Mouse (Mus musculus): ENCODE measurements around the gene Rgs3. TPM values are rescaled to one million over a fixed set of nuclear protein-coding genes. Genes with fewer than 3 reads are reported as not detected.

The Rgs3 gene
- total and polyA plus RNA-seq, 3 experiments: not detected

- Histone ChIP-seq H3K79me2 (ENCODE audit: control insufficient read depth, insufficient read depth, low read length, poor library complexity) (no peaks in the 10 kb centered on the region), H3K4me1 (ENCODE audit: control insufficient read depth in 1 of 2, insufficient read depth in 2 of 2, low read length in 2 of 2) (no peaks in the 10 kb centered on the region), H3K27me3 (ENCODE audit: control insufficient read depth in 1 of 2, insufficient read depth in 2 of 2, low read length in 2 of 2) (no peaks in the 10 kb centered on the region), H3K27ac (ENCODE audit: control insufficient read depth, low read depth, low read length) (no peak overlapping the region), H3K9me3 (replicated peaks; ENCODE audit: insufficient read depth, low read length) (no peaks in the 10 kb centered on the region), H3K9ac (ENCODE audit: control insufficient read depth, low read depth, low read length, poor library complexity, severe bottlenecking) (no peak overlapping the region), H3K4me3 (ENCODE audit: control insufficient read depth in 1 of 2, insufficient read depth in 1 of 2, low read depth in 2 of 2, low read length in 2 of 2) (no peak overlapping the region), H3K36me3 (ENCODE audit: control insufficient read depth in 1 of 2, insufficient read depth in 2 of 2, low read length in 2 of 2) (no peaks in the 10 kb centered on the region)
- TF ChIP-seq JUND (IDR thresholded peaks at IDR 0.05; ENCODE audit: low read depth, low read length) (no peak), KAT2A (conservative IDR thresholded peaks at IDR 0.05; ENCODE audit: low read depth, low read length) (no peak), TBP (IDR thresholded peaks at IDR 0.05; ENCODE audit: low read depth, low read length) (no peak), SIN3A (IDR thresholded peaks at IDR 0.05; ENCODE audit: low read length) (no peak), ZKSCAN1 (IDR thresholded peaks at IDR 0.05; ENCODE audit: low read depth, low read length) (no peak), USF2 (IDR thresholded peaks at IDR 0.05; ENCODE audit: borderline replicate concordance in 1 of 2, insufficient read depth in 1 of 2, low read depth in 1 of 2, low read length in 2 of 2) (no peak), MEF2A (IDR thresholded peaks at IDR 0.05; ENCODE audit: extremely low read depth, insufficient replicate concordance, low read depth, low read length, poor library complexity, severe bottlenecking) (no peak), POLR2AphosphoS2 (IDR thresholded peaks at IDR 0.05; ENCODE audit: low read length) (no peak), MYB (IDR thresholded peaks at IDR 0.05; ENCODE audit: low read depth, low read length) (no peak), GATA1 (IDR thresholded peaks at IDR 0.05; ENCODE audit: low read depth, low read length) (no peak), UBTF (IDR thresholded peaks at IDR 0.05; ENCODE audit: borderline replicate concordance, insufficient read depth, low read depth, low read length) (no peak), CHD2 (IDR thresholded peaks at IDR 0.05; ENCODE audit: low read length) (no peak), CTCF (IDR thresholded peaks at IDR 0.05 in 2 of 3, conservative IDR thresholded peaks at IDR 0.05 in 1 of 3; ENCODE audit: control insufficient read depth in 1 of 3, insufficient read depth in 1 of 3, low read depth in 2 of 3, low read length in 3 of 3, poor library complexity in 1 of 3, severe bottlenecking in 1 of 3) (no peak), MYC (IDR thresholded peaks at IDR 0.05; ENCODE audit: low read depth, low read length) (no peak), MAFK (IDR thresholded peaks at IDR 0.05; ENCODE audit: borderline replicate concordance, low read depth, low read length) (no peak), RCOR1 (IDR thresholded peaks at IDR 0.05; ENCODE audit: low read depth, low read length) (no peak), EP300 (IDR thresholded peaks at IDR 0.05; ENCODE audit: low read depth in 1 of 2, low read length in 2 of 2) (no peak)
- DNase-seq (ENCODE audit: low read depth, low spot score): no peak
Measured at GRCm38 (mm10) chr4:62659264-62659663, 99.6 kb downstream of the Rgs3 start.

- TF ChIP-seq EP300 (IDR thresholded peaks at IDR 0.05; ENCODE audit: low read depth in 1 of 2, low read length in 2 of 2): no peak
- TF ChIP-seq POLR2A (IDR thresholded peaks at IDR 0.05; ENCODE audit: control insufficient read depth in 1 of 2, insufficient read depth in 1 of 2, low read depth in 1 of 2, low read length in 2 of 2, poor library complexity in 1 of 2): no peak
- no peak for TF ChIP-seq GATA1 (IDR thresholded peaks at IDR 0.05; ENCODE audit: low read depth, low read length)
- TF ChIP-seq CHD2 (IDR thresholded peaks at IDR 0.05; ENCODE audit: low read length): no peak
- no peak for TF ChIP-seq ZNF384 (IDR thresholded peaks at IDR 0.05; ENCODE audit: low read depth, low read length)
- Histone ChIP-seq H3K4me1 (ENCODE audit: control insufficient read depth in 1 of 2, insufficient read depth in 2 of 2, low read length in 2 of 2) (no peaks in the 10 kb centered on the region), H3K36me3 (ENCODE audit: control insufficient read depth in 1 of 2, insufficient read depth in 2 of 2, low read length in 2 of 2) (no peaks in the 10 kb centered on the region), H3K27ac (ENCODE audit: control insufficient read depth, low read depth, low read length) (no peak overlapping the region), H3K79me2 (ENCODE audit: control insufficient read depth, insufficient read depth, low read length, poor library complexity) (no peaks in the 10 kb centered on the region), H3K9me3 (replicated peaks; ENCODE audit: insufficient read depth, low read length) (no peaks in the 10 kb centered on the region), H3K4me3 (ENCODE audit: control insufficient read depth in 1 of 2, insufficient read depth in 1 of 2, low read depth in 2 of 2, low read length in 2 of 2) (no peak overlapping the region), H3K27me3 (ENCODE audit: control insufficient read depth in 1 of 2, insufficient read depth in 2 of 2, low read length in 2 of 2) (no peaks in the 10 kb centered on the region), H3K9ac (ENCODE audit: control insufficient read depth, low read depth, low read length, poor library complexity, severe bottlenecking) (no peak overlapping the region)
- no peak for DNase-seq (ENCODE audit: low read depth, low spot score)
Measured at GRCm38 (mm10) chr4:62659861-62660553, 100.4 kb downstream of the Rgs3 start.
